Mouse (Mus musculus) mouse trophoblast stem cell (cell line): Measurements from ENCODE around the gene Cradd.

ENCODE experiments used
- in situ Hi-C, 2 experiments: fragments of 300-500 bp; cut with MseI, MboI; formaldehyde crosslinking; loops; 2 replicates in 1 of 2; 3 replicates in 1 of 2; pipeline ENCODE4 v1.15.1; 2025

Cradd gene

GRCm38 (mm10) chr10:95306824-95307552 is 16.9 kb downstream of the Cradd start:
- in situ Hi-C loops = no loop called here

- in situ Hi-C loops = no loop called here
Observed at GRCm38 (mm10) chr10:95304240-95304639, 19.7 kb downstream of the Cradd start.

GRCm38 (mm10) chr10:95302211-95303163 is 21.4 kb downstream of the Cradd start:
- in situ Hi-C loops = no loop called here

GRCm38 (mm10) chr10:95300178-95300793 is 23.6 kb downstream of the Cradd start:
- in situ Hi-C loops = no loop called here

- in situ Hi-C loops = no loop called here
Observed at GRCm38 (mm10) chr10:95299808-95300133, 24.2 kb downstream of the Cradd start.

GRCm38 (mm10) chr10:95299010-95299807 is 24.7 kb downstream of the Cradd start:
- in situ Hi-C loops = no loop called here

- in situ Hi-C loops = no loop called here
Observed at GRCm38 (mm10) chr10:95298504-95298903, 25.4 kb downstream of the Cradd start.

- in situ Hi-C loops = no loop called here
Observed at GRCm38 (mm10) chr10:95297690-95298104, 26.2 kb downstream of the Cradd start.

GRCm38 (mm10) chr10:95297024-95297423 is 26.9 kb downstream of the Cradd start:
- in situ Hi-C loops = no loop called here

GRCm38 (mm10) chr10:95293261-95293660 is 30.7 kb downstream of the Cradd start:
- in situ Hi-C loops = no loop called here

- in situ Hi-C loops = no loop called here
Observed at GRCm38 (mm10) chr10:95292269-95292668, 31.7 kb downstream of the Cradd start.

GRCm38 (mm10) chr10:95291133-95291876 is 32.6 kb downstream of the Cradd start:
- in situ Hi-C loops = no loop called here

- in situ Hi-C loops = no loop called here
Observed at GRCm38 (mm10) chr10:95289819-95290218, 34.1 kb downstream of the Cradd start.

- in situ Hi-C loops = no loop called here
Observed at GRCm38 (mm10) chr10:95288206-95288605, 35.7 kb downstream of the Cradd start.

- in situ Hi-C loops = no loop called here
Observed at GRCm38 (mm10) chr10:95287351-95287750, 36.6 kb downstream of the Cradd start.

GRCm38 (mm10) chr10:95283434-95283833 is 40.5 kb downstream of the Cradd start:
- in situ Hi-C loops = no loop called here

GRCm38 (mm10) chr10:95281996-95282395 is 41.9 kb downstream of the Cradd start:
- in situ Hi-C loops = no loop called here

GRCm38 (mm10) chr10:95281466-95281990 is 42.4 kb downstream of the Cradd start:
- in situ Hi-C loops = no loop called here

- in situ Hi-C loops = no loop called here
Observed at GRCm38 (mm10) chr10:95280327-95280726, 43.6 kb downstream of the Cradd start.

- in situ Hi-C loops = no loop called here
Observed at GRCm38 (mm10) chr10:95279459-95279858, 44.5 kb downstream of the Cradd start.

- in situ Hi-C loops = no loop called here
Observed at GRCm38 (mm10) chr10:95278085-95278484, 45.8 kb downstream of the Cradd start.
